Mouse (Mus musculus) lung, postnatal 14 days (tissue): ENCODE results near the gene Dse.

Experiments
- DNase-seq: peaks from one replicate; pipeline ENCODE4 v3.0.0; 2021

Dse gene

DNA sequence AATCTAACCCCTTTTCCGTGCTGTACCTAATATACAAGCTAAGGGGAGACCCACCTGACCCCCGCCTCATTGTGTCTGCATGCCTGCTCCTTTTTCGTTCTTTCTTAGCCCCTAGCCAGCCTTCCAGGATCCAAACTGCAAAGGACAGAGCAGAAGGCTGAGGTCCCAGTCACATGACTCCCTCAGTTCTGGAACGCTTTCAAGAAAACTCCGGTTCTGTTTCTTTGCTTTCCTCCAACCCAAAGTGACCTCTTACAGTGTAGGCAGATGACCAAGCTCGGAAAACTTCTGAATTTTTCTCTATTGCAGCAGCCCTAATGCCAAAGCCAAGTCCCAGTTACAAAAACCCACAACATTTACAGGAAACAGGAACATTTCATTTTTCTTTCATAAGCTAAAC is 79.1 kb downstream of the Dse start:
- peak; percentile 31 for DNase-seq

DNA sequence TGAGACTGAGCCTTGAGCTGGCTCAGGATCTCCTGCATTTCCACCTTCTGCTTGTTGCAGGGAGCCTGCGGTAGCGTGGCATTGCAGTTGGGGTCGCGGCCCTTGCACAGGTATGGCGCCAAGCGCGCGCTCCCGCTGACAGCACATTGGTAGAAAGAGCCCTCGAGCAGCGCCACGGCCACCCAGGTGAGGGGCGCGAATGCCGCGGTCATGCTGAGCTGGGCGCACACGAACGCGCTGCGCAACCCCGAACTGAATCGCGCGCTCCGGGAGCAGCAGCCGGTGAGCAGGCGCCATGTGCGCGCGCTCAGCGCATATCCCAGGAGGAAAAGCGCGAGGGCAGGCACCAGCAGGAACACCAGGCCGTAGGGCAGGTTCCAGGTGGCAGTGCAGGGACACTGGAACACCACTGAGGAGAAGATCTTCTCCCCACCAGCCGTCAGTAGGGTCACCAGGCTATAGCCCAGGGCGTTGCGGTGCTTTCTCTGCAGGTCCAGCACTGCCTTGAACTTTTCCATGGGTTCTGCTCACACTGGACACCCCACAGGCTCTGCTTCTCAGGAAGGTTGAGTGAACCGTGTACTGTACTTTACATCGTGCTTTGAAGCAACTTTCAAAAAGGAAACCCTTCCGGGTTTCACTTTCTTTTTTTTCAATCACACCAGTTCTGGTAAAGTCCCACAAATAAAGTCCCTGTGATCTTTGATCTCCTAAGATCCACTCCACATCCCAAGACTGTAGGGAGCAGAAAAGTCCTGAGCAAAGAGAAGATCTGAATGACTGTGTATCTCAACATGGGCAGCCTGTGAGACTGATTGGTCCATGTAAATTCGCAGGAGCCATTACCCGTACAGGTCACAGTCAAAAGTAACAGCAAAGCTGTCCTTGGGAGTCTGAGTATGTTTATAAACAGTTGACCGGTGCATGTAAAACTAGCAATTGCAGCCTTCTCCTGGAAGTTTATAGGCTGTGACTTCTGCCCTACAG is 79.8 kb downstream of the Dse start, which contains the start of gene Calhm6:
Calhm6 (minus strand) TSS at position 593 of the 987 bp plus-strand sequence.
- peak; percentile 28 for DNase-seq

DNA sequence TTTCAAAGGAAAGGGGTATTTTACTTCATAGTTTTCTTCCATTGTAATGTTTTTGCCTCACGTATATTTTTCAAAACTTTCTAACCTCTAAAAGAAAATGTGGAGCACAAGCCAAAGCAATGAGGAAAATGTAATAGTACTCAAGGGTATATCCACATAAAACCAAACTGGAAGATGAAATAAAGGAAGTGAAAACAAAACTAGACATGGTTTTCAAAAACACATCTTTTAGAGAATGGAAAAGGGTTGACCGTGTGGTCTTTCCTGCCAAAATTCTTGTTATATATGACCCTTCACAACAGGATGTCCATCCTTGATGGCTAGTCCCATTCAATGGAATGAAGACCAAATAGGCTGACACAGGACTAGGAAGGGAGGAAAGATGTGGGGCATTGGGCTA is 89.1 kb downstream of the Dse start:
- DNase-seq = no peak

DNA sequence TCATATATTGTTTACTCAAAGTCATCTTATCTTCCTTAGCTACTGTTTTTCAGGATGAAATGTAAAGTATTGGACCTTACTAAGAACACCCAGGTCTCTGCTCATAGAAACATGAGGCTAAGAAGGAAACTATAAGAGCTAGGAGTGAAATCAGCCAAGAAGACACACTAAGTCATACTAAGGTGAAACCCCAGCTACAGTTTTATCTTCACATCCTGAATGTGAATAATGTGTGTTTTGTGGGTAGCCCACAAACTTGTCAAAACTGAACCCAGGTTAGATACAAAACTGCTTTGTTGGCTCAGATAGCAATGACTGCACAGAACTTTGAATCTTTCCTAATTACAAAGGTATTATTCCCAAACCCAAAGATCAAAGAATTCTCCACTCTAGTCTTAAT is 89.7 kb downstream of the Dse start:
- DNase-seq = no peak

DNA sequence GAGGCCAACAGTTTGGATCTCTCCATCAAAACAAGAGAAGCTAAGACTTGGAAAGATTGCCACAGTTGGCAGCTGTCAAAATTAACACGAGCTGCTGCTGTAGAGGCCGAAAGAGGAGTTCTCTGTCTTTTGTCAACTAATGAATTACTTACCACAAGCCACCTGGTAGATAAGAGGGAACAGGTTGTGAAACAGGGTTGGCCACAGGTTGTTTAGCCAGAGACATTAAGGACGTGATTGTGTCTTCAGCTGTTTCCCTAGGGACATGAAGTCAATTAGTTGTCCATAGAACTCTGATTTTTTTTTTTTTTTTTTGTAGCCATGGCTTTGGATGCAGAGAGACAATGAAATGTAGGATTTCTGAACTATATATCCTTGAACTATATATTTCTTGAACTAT is 90.4 kb downstream of the Dse start:
- no peak for DNase-seq

DNA sequence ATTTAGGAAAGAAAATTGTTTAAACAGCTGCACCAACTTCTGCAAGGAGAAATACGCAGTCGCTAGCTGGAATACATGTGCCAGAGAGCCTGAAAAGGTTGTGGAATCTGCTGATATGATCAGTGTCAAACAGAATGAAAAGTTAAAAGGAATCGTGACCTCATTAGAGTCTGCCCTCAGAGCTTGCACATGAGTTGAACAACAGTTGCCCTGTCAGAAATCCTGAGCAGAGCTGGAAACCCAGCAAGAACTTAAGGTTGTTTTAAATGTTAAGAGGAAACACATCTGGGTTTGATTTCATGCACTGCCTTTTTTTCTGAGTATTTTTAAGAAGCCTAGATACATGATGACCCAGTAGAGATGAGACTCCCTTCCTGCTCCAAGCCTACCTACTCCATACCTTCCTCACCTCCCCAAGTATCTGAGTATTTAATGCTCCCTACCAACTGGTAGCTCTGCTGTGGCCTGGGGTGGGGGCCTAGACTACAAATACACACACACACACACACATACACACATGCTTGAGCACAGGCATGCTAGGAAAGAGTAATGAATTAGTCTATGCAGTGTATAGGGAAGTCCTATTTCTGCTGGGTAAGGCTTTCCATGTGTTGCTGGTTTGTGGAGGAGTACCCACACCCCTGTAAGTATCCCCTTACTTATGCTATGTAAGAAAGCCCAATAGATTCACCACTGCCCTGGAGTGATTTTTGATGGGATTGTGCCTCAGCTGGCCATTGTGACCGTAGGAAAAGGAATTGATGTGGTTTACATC is 95.4 kb downstream of the Dse start:
- no peak for DNase-seq

DNA sequence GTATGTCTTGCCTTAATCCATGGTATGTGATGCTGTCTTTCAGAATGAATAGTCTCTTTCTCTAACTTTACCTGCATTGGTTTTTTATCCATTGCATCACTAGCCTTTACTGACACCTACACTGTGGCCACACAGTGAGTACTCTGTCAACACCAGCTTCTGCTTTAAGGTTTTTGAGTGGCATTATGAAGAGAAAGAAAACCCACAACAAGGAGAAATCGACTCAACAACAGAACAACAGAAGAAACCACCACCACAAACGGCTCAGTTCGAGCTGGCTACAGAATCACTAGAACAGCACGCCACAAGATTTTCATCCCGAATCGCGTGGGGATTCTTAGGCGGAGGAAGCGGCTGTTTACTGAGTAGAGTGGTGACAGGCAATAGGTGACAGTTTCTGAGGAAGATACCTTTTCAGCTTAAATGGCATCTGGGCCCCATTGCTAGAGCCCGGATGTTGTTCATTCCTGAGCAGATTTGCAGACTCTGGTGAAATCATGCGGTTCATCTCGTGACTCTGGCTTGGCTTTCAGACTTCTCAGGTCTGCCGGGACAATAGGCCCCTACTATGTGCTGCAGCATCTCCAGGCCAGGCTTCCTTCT is 96.6 kb downstream of the Dse start:
- DNase-seq = no peak
